Mouse (Mus musculus) CD8-positive naive resting alpha-beta T cell, adult 2 months (primary cell): ENCODE results near the gene Phf2.

ENCODE experiments used
- DNase-seq, 2 experiments: peaks; one replicate each; pipeline ENCODE4 v3.0.0; 2022; ENCODE audit warnings: low read depth in 2 of 2, low spot score in 2 of 2

Gene Phf2

GRCm38 (mm10) chr13:48858054-48858453 is 12.9 kb downstream of the Phf2 start:
- no peak for DNase-seq

- no peak for DNase-seq
Observed at GRCm38 (mm10) chr13:48857246-48857932, 13.5 kb downstream of the Phf2 start.

- DNase-seq: no peak
Observed at GRCm38 (mm10) chr13:48853947-48854346, 17.0 kb downstream of the Phf2 start.

- no peak for DNase-seq
Observed at GRCm38 (mm10) chr13:48853475-48853874, 17.4 kb downstream of the Phf2 start.

GRCm38 (mm10) chr13:48852859-48853258 is 18.1 kb downstream of the Phf2 start:
- peak in 1 of 2 experiments; percentile 24 for DNase-seq

- DNase-seq: no peak
Observed at GRCm38 (mm10) chr13:48851719-48852118, 19.2 kb downstream of the Phf2 start.

- DNase-seq: no peak
Observed at GRCm38 (mm10) chr13:48850771-48851170, 20.1 kb downstream of the Phf2 start.

- no peak for DNase-seq
Observed at GRCm38 (mm10) chr13:48850326-48850725, 20.6 kb downstream of the Phf2 start.

- no peak for DNase-seq
Observed at GRCm38 (mm10) chr13:48849155-48849554, 21.8 kb downstream of the Phf2 start.

- peak; percentile 27 to 60 for DNase-seq
Observed at GRCm38 (mm10) chr13:48845308-48845707, 25.6 kb downstream of the Phf2 start.

GRCm38 (mm10) chr13:48843530-48843929 is 27.4 kb downstream of the Phf2 start:
- peak in 1 of 2 experiments; percentile 17 for DNase-seq

GRCm38 (mm10) chr13:48841905-48842592 is 28.9 kb downstream of the Phf2 start:
- no peak for DNase-seq

GRCm38 (mm10) chr13:48838284-48838683 is 32.6 kb downstream of the Phf2 start:
- DNase-seq: no peak

GRCm38 (mm10) chr13:48837537-48837936 is 33.4 kb downstream of the Phf2 start:
- DNase-seq: no peak

GRCm38 (mm10) chr13:48830528-48831250 is 40.2 kb downstream of the Phf2 start:
- DNase-seq: no peak

- no peak for DNase-seq
Observed at GRCm38 (mm10) chr13:48829780-48830179, 41.1 kb downstream of the Phf2 start.

GRCm38 (mm10) chr13:48822871-48823270 is 48.0 kb downstream of the Phf2 start:
- DNase-seq: no peak

- no peak for DNase-seq
Observed at GRCm38 (mm10) chr13:48822288-48822687, 48.6 kb downstream of the Phf2 start.

- DNase-seq: no peak
Observed at GRCm38 (mm10) chr13:48819131-48819530, 51.8 kb downstream of the Phf2 start.

- no peak for DNase-seq
Observed at GRCm38 (mm10) chr13:48814406-48814805, 56.5 kb downstream of the Phf2 start.

GRCm38 (mm10) chr13:48810991-48811390 is 59.9 kb downstream of the Phf2 start:
- DNase-seq: no peak

- no peak for DNase-seq
Observed at GRCm38 (mm10) chr13:48810274-48810823, 60.6 kb downstream of the Phf2 start.
